Mouse (Mus musculus) E14TG2a.4 (cell line): ENCODE data around the gene Mup17.
"Not testable (repeated sequence)": the region's sequence is repeated elsewhere in the genome, so short reads cannot be mapped to it uniquely, and the experiment has no call there.

Experiments
- H3K27me3 ChIP-seq: 2 replicates; pipeline ENCODE4 v1.6.1; 2014; ENCODE audit warnings: low read length, control low read depth; ENCODE audit not compliant: insufficient read depth
- H3K36me3 ChIP-seq: 2 replicates; pipeline ENCODE4 v1.6.1; 2014; ENCODE audit warnings: low read length, control low read depth; ENCODE audit not compliant: insufficient read depth
- H3K4me1 ChIP-seq: replicated peaks from 2 replicates; pipeline ENCODE4 v1.6.1; 2014; ENCODE audit warnings: low read depth, low read length, control low read depth
- H3K4me3 ChIP-seq: replicated peaks from 2 replicates; pipeline ENCODE4 v1.5.1; 2014; ENCODE audit warnings: mild to moderate bottlenecking, low read length
- H3K9me3 ChIP-seq: 2 replicates; pipeline ENCODE4 v1.6.1; 2014; ENCODE audit warnings: low read length, control low read depth
- CTCF ChIP-seq: conservative IDR thresholded peaks from 2 replicates; pipeline ENCODE4 v1.5.1; 2014; ENCODE audit warnings: low read length

Gene Mup17

GRCm38 (mm10) chr4:61595771-61596170, at the start of gene Mup17:
Gene Mup17 (minus strand): TSS chr4:61595871.
- H3K36me3 ChIP-seq, H3K9me3 ChIP-seq, H3K4me3 ChIP-seq, H3K4me1 ChIP-seq, H3K27me3 ChIP-seq: not testable (repeated sequence)

GRCm38 (mm10) chr4:61571561-61571960, 24.1 kb downstream of the Mup17 start:
- H3K36me3 ChIP-seq, H3K27me3 ChIP-seq, H3K4me1 ChIP-seq: not testable (repeated sequence)
- Histone ChIP-seq H3K9me3 (peaks cover 66% of the 10 kb centered on the region), H3K4me3 (peak overlapping the region; percentile 32)

- peak; percentile 50 for TF ChIP-seq CTCF
- H3K36me3 ChIP-seq, H3K9me3 ChIP-seq: not testable (repeated sequence)
These were observed 39.8 kb downstream of the Mup17 start for GRCm38 (mm10) chr4:61555887-61556286.

More at GRCm38 (mm10) chr4:61555887-61556286, 39.8 kb downstream of the Mup17 start:
- H3K4me3 ChIP-seq, H3K27me3 ChIP-seq, H3K4me1 ChIP-seq: not testable (repeated sequence)
